ENCODE assay signal across 9 mouse cellular contexts in the genomic region with DNA sequence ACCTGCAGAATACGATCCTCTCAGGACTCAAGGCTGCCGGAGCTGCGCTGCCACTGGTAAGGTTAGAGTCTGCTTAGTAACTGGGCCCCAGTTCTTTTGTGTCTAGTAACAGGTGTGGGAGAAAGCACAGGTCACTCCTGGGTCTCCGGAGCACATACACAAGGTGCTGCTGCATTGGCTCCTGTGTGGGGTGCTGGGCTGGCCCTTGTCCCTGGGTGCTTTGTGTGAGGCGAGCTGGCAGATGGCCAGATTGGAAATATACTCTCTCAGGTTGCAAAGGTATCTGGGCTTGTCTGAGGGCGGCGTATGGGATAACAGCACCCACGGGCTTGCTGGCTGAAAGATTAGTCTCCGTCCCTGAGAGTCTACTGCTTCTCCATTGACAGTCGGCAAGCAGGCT. TPM values are rescaled to one million over a fixed set of nuclear protein-coding genes. Genes with fewer than 3 reads are reported as not detected.
DNase-seq lines count a peak whose midpoint lies in the region; ATAC-seq lines count a peak whose summit lies in the region.
"Had no signal": no experiment of that assay in that cellular context is flagged by ENCODE, and none has a peak within 500 bp of the region (broad histone marks: within the 10 kb centered on the region; RNA-seq: fewer than 3 reads in every experiment).

No protein-coding gene starts in this region.

- 56% methylated on average over 10 of the region's 10 CpGs for WGBS in heart, embryonic 12.5 days
- WGBS in hindbrain, embryonic 11.5 days: 82% methylated on average over 10 of the region's 10 CpGs

- H3K36me3 ChIP-seq in heart, embryonic 12.5 days: no peaks in the 10 kb centered on the region
- no peaks in the 10 kb centered on the region for H3K36me3 ChIP-seq in hindbrain, embryonic 11.5 days (ENCODE audit: control insufficient read depth, insufficient read depth, low read length)

- H3K9me3 ChIP-seq in heart, embryonic 12.5 days (replicated peaks): no peaks in the 10 kb centered on the region
- H3K9me3 ChIP-seq in hindbrain, embryonic 11.5 days (ENCODE audit: control insufficient read depth, low read length): no peaks in the 10 kb centered on the region

- DNase-seq in heart, adult 9 months (ENCODE audit: low spot score in 2 of 2): no peak
- peak; percentile 56 for DNase-seq in cerebellum, adult 9-11 months
- DNase-seq in heart, postnatal 10 days: peak; percentile 18 to 27
- DNase-seq in kidney, postnatal 4 days: peak; percentile 36 to 58
- DNase-seq in hindbrain, embryonic 11.5 days (ENCODE audit: low spot score): no peak
- DNase-seq in yolk sac, embryonic 10.5 days (ENCODE audit: low spot score): no peak
- no peak for DNase-seq in adrenal gland, adult 8-10 months
- DNase-seq: liver had no signal

- H3K4me1 ChIP-seq in heart, embryonic 12.5 days (replicated peaks): peaks cover 46% of the 10 kb centered on the region
- H3K4me1 ChIP-seq in hindbrain, embryonic 11.5 days (replicated peaks; ENCODE audit: control insufficient read depth, insufficient read depth, low read length): no peaks in the 10 kb centered on the region

- intact Hi-C loops in heart, postnatal 10 days (cut with DNase I): no loop called here

- H3K27ac ChIP-seq in heart, embryonic 12.5 days (ENCODE audit: poor library complexity, severe bottlenecking): no peak overlapping the region
- H3K27ac ChIP-seq in hindbrain, embryonic 11.5 days (ENCODE audit: low read depth, low read length): no peak overlapping the region

- 0 out of 2 replicates have a peak overlapping the region, but pooled peaks have one; percentile 7 for H3K9ac ChIP-seq in heart, embryonic 12.5 days
- no peak overlapping the region for H3K9ac ChIP-seq in hindbrain, embryonic 11.5 days (ENCODE audit: low read depth, low read length)

- H3K4me3 ChIP-seq in heart, embryonic 12.5 days: no peak overlapping the region
- no peak overlapping the region for H3K4me3 ChIP-seq in hindbrain, embryonic 11.5 days (ENCODE audit: low read depth, low read length)

- H3K27me3 ChIP-seq in heart, embryonic 12.5 days (replicated peaks): no peaks in the 10 kb centered on the region
- no peaks in the 10 kb centered on the region for H3K27me3 ChIP-seq in hindbrain, embryonic 11.5 days (ENCODE audit: control insufficient read depth, insufficient read depth, low read length)

- H3K4me2 ChIP-seq in heart, embryonic 12.5 days: peak overlapping the region; percentile 26; the same call in 1 of the 2 replicates
- no peak overlapping the region for H3K4me2 ChIP-seq in hindbrain, embryonic 11.5 days (replicated peaks; ENCODE audit: low read depth, low read length)

- ATAC-seq in heart, embryonic 12.5 days (ENCODE audit: insufficient number of reproducible peaks, low FRiP score): no peak
- no peak for ATAC-seq in hindbrain, embryonic 11.5 days (ENCODE audit: low FRiP score)

RNA-seq across cellular contexts. Expression of a gene that starts 27.5 kb away (rescaled TPM):
- polyA plus RNA-seq in heart, embryonic 12.5 days (2016; fragmentation: Nextera tagmentation; extraction: Ambion mirVana): 14.6 and 14.8 TPM in 2 replicates
- total RNA-seq in heart, postnatal 10 days (2021): 10 to 100 TPM; 17.7 to 18.7 TPM
- 14.8 and 16.2 TPM in 2 replicates for polyA plus RNA-seq in hindbrain, embryonic 11.5 days (2014; fragmentation: Nextera tagmentation; extraction: Ambion mirVana)
- 10 to 100 TPM; 27.8 to 51.3 (median 42.8) TPM for total RNA-seq in adrenal gland, adult 8-10 months (2022)

Comparison
In these comparisons a context has a peak if more than half of its experiments do, and no peak if none do; other contexts are left out.
1. DNase-seq: peak in cerebellum, adult 9-11 months (single experiment), heart, postnatal 10 days (2 of 2) and kidney, postnatal 4 days (2 of 2); none in heart, adult 9 months (0 of 2), hindbrain, embryonic 11.5 days (single experiment), yolk sac, embryonic 10.5 days (single experiment) and adrenal gland, adult 8-10 months (single experiment).